ENCODE assay signal across 28 mouse cellular contexts in the genomic region with DNA sequence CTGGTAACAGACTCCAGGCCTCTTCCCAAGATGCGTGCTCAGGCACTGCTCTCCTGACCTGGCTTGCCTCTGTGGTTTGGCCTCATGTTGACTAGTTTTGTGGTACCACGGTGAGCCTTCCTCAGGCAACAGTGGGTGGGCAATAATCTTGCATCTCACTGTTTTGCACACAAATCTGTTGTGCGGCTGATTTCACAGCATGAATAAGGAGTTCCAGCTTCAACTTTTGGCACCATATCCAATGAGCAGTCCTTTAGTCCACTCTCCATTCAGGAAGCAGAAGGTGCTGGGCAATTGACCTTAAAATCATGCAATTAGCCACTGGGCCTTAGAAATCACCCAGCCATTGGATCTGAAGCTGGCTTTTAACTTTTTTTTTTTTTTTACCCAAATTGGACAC.
DNase-seq lines count a peak whose midpoint lies in the region; ATAC-seq and TF ChIP-seq lines count a peak whose summit lies in the region.
"Had no signal": no experiment of that assay in that cellular context is flagged by ENCODE, and none has a peak within 500 bp of the region (broad histone marks: within the 10 kb centered on the region; RNA-seq: fewer than 3 reads in every experiment).

No protein-coding gene starts in this region.

- H3K36me3 ChIP-seq in hindbrain, postnatal 0 days (ENCODE audit: insufficient read depth, low read length), result no peaks in the 10 kb centered on the region
- H3K36me3 ChIP-seq in hindbrain, embryonic 10.5 days, result no peaks in the 10 kb centered on the region
- H3K36me3 ChIP-seq in midbrain, postnatal 0 days (ENCODE audit: insufficient read depth, low read length), result no peaks in the 10 kb centered on the region
- H3K36me3 ChIP-seq in midbrain, embryonic 15.5 days (replicated peaks), result no peaks in the 10 kb centered on the region
- H3K36me3 ChIP-seq: embryonic facial prominence, embryonic 12.5 days; embryonic facial prominence, embryonic 15.5 days; heart, embryonic 12.5 days; heart, embryonic 15.5 days; hindbrain, embryonic 12.5 days; hindbrain, embryonic 15.5 days had no signal

- no peak overlapping the region for H3K9ac ChIP-seq in hindbrain, postnatal 0 days (replicated peaks; ENCODE audit: low read length)
- H3K9ac ChIP-seq in midbrain, postnatal 0 days (replicated peaks; ENCODE audit: low read length, poor library complexity, severe bottlenecking), result no peak overlapping the region
- no peak overlapping the region for H3K9ac ChIP-seq in midbrain, embryonic 15.5 days
- H3K9ac ChIP-seq: embryonic facial prominence, embryonic 12.5 days; embryonic facial prominence, embryonic 15.5 days; forebrain, postnatal 0 days; heart, embryonic 12.5 days; heart, embryonic 15.5 days; hindbrain, embryonic 12.5 days; hindbrain, embryonic 15.5 days had no signal

- TF ChIP-seq CTCF in cerebellum, adult 2 months (IDR thresholded peaks at IDR 0.05; ENCODE audit: borderline replicate concordance, insufficient read depth, low read depth, low read length), result no peak
- TF ChIP-seq CTCF in hindbrain, postnatal 0 days (IDR thresholded peaks at IDR 0.05; ENCODE audit: low read depth), result no peak
- no peak for TF ChIP-seq CTCF in midbrain, postnatal 0 days (IDR thresholded peaks at IDR 0.05)

- no peak overlapping the region for H3K27ac ChIP-seq in cerebellum, adult 2 months (ENCODE audit: insufficient read depth, low read length)
- no peak overlapping the region for H3K27ac ChIP-seq in hindbrain, postnatal 0 days
- H3K27ac ChIP-seq in hindbrain, embryonic 10.5 days, result no peak overlapping the region
- no peak overlapping the region for H3K27ac ChIP-seq in midbrain, postnatal 0 days (ENCODE audit: low read depth, low read length)
- H3K27ac ChIP-seq in midbrain, embryonic 15.5 days, result no peak overlapping the region
- H3K27ac ChIP-seq: embryonic facial prominence, embryonic 12.5 days; embryonic facial prominence, embryonic 15.5 days; gastrocnemius, adult 2 months; heart, embryonic 15.5 days; hindbrain, embryonic 12.5 days; hindbrain, embryonic 15.5 days had no signal

- H3K4me1 ChIP-seq in cerebellum, adult 2 months (ENCODE audit: control insufficient read depth, insufficient read depth, low read length), result no peaks in the 10 kb centered on the region
- H3K4me1 ChIP-seq in hindbrain, postnatal 0 days (ENCODE audit: insufficient read depth, low read length), result no peaks in the 10 kb centered on the region
- H3K4me1 ChIP-seq in hindbrain, embryonic 10.5 days (replicated peaks), result no peaks in the 10 kb centered on the region
- no peaks in the 10 kb centered on the region for H3K4me1 ChIP-seq in midbrain, postnatal 0 days (ENCODE audit: insufficient read depth, low read length)
- no peaks in the 10 kb centered on the region for H3K4me1 ChIP-seq in midbrain, embryonic 15.5 days
- H3K4me1 ChIP-seq: embryonic facial prominence, embryonic 12.5 days; embryonic facial prominence, embryonic 15.5 days; heart, embryonic 12.5 days; heart, embryonic 15.5 days; hindbrain, embryonic 12.5 days; hindbrain, embryonic 15.5 days had no signal

- no peak overlapping the region for H3K4me3 ChIP-seq in cerebellum, adult 2 months (replicated peaks; ENCODE audit: insufficient read depth, low read depth, low read length)
- H3K4me3 ChIP-seq in hindbrain, postnatal 0 days (ENCODE audit: low read length), result no peak overlapping the region
- H3K4me3 ChIP-seq in hindbrain, embryonic 10.5 days, result no peak overlapping the region
- no peak overlapping the region for H3K4me3 ChIP-seq in midbrain, postnatal 0 days (ENCODE audit: low read depth, low read length)
- H3K4me3 ChIP-seq in midbrain, embryonic 15.5 days, result no peak overlapping the region
- H3K4me3 ChIP-seq: embryonic facial prominence, embryonic 12.5 days; embryonic facial prominence, embryonic 15.5 days; gastrocnemius, adult 2 months; heart, embryonic 12.5 days; heart, embryonic 15.5 days; hindbrain, embryonic 12.5 days; hindbrain, embryonic 15.5 days had no signal

- TF ChIP-seq POLR2A in cerebellum, adult 2 months (IDR thresholded peaks at IDR 0.05; ENCODE audit: borderline replicate concordance, insufficient read depth, low read length), result no peak

- H3K27me3 ChIP-seq in cerebellum, adult 2 months (ENCODE audit: control insufficient read depth, insufficient read depth, low read length), result no peaks in the 10 kb centered on the region; the same call in 1 of the 2 replicates
- no peaks in the 10 kb centered on the region for H3K27me3 ChIP-seq in hindbrain, postnatal 0 days (ENCODE audit: insufficient read depth, low read length)
- no peaks in the 10 kb centered on the region for H3K27me3 ChIP-seq in hindbrain, embryonic 10.5 days (ENCODE audit: insufficient read depth, poor library complexity, severe bottlenecking)
- H3K27me3 ChIP-seq in midbrain, postnatal 0 days (ENCODE audit: insufficient read depth, low read length), result no peaks in the 10 kb centered on the region
- H3K27me3 ChIP-seq in midbrain, embryonic 15.5 days (replicated peaks), result no peaks in the 10 kb centered on the region
- H3K27me3 ChIP-seq: embryonic facial prominence, embryonic 12.5 days; embryonic facial prominence, embryonic 15.5 days; heart, embryonic 12.5 days; heart, embryonic 15.5 days; hindbrain, embryonic 12.5 days; hindbrain, embryonic 15.5 days; Patski had no signal

- no peak overlapping the region for H3K4me2 ChIP-seq in hindbrain, postnatal 0 days (ENCODE audit: low read depth, low read length)
- H3K4me2 ChIP-seq in midbrain, postnatal 0 days (ENCODE audit: low read depth, low read length, poor library complexity, severe bottlenecking), result no peak overlapping the region
- no peak overlapping the region for H3K4me2 ChIP-seq in midbrain, embryonic 15.5 days
- H3K4me2 ChIP-seq: embryonic facial prominence, embryonic 12.5 days; embryonic facial prominence, embryonic 15.5 days; heart, embryonic 12.5 days; heart, embryonic 15.5 days; hindbrain, embryonic 12.5 days; hindbrain, embryonic 15.5 days had no signal

- H3K9me3 ChIP-seq in hindbrain, postnatal 0 days (ENCODE audit: low read length), result no peaks in the 10 kb centered on the region
- H3K9me3 ChIP-seq in hindbrain, embryonic 10.5 days, result 0 out of 2 replicates have a peak, but pooled peaks cover 2% of the 10 kb centered on the region
- no peaks in the 10 kb centered on the region for H3K9me3 ChIP-seq in midbrain, postnatal 0 days (ENCODE audit: low read length)
- H3K9me3 ChIP-seq in midbrain, embryonic 15.5 days, result no peaks in the 10 kb centered on the region
- H3K9me3 ChIP-seq: embryonic facial prominence, embryonic 12.5 days; embryonic facial prominence, embryonic 15.5 days; heart, embryonic 15.5 days; hindbrain, embryonic 12.5 days; hindbrain, embryonic 15.5 days had no signal

- no peak for ATAC-seq in hindbrain, postnatal 0 days
- ATAC-seq in midbrain, postnatal 0 days (ENCODE audit: low FRiP score), result no peak
- ATAC-seq in midbrain, embryonic 15.5 days (replicated peaks), result no peak
- ATAC-seq: forebrain, embryonic 14.5 days; forebrain, postnatal 0 days; inflammation-experienced regulatory T-cells, adult 6 months; intestine, embryonic 16.5 days; Patski had no signal

- 7% methylated on average over 3 of the region's 3 CpGs for WGBS in cerebellum, adult 2 months
- 47% methylated on average over 3 of the region's 3 CpGs for WGBS in hindbrain, postnatal 0 days
- 89% methylated on average over 3 of the region's 3 CpGs for WGBS in hindbrain, embryonic 10.5 days
- WGBS in midbrain, postnatal 0 days, result 73% methylated on average over 3 of the region's 3 CpGs
- WGBS in midbrain, embryonic 15.5 days, result 85% methylated on average over 3 of the region's 3 CpGs

- DNase-seq in cerebellum, adult 2 months, result peak; percentile 7 to 23
- DNase-seq in cerebellum, adult 8-10 months, result no peak
- DNase-seq in cerebellum, postnatal 25 days, result peak; percentile 16 to 17
- DNase-seq in cerebellum, adult 18-20 months, result no peak
- peak; percentile 31 for DNase-seq in hindbrain, postnatal 0 days (ENCODE audit: low spot score)
- no peak for DNase-seq in hindbrain, embryonic 10.5 days (ENCODE audit: low spot score)
- DNase-seq in midbrain, postnatal 0 days (ENCODE audit: low spot score), result peak; percentile 41
- DNase-seq: adrenal gland, postnatal 10 days; adrenal gland, postnatal 36 days; cerebellum, adult 11 months; forebrain, postnatal 0 days; gastrocnemius, adult 2 months; gastrocnemius, postnatal 14 days; heart, adult 18-20 months; heart, postnatal 10 days; heart, postnatal 36 days; kidney, adult 18-20 months had no signal

Comparison
In these comparisons a context has a peak if more than half of its experiments do, and no peak if none do; other contexts are left out.
1. DNase-seq: peak in cerebellum, adult 2 months (2 of 2), cerebellum, postnatal 25 days (2 of 2), hindbrain, postnatal 0 days (single experiment) and midbrain, postnatal 0 days (single experiment); none in cerebellum, adult 8-10 months (single experiment), cerebellum, adult 18-20 months (0 of 2) and hindbrain, embryonic 10.5 days (single experiment).